Mouse (Mus musculus) small intestine, adult 2 months (tissue): Measurements from ENCODE around the gene Ypel2.

Source experiments
- CTCF ChIP-seq: fragments of 200-500 bp; IDR thresholded peaks from 2 replicates; pipeline ENCODE4 v1.5.1; 2012; ENCODE audit warnings: low read depth, mild to moderate bottlenecking, control low read depth, inconsistent platforms, low read length, moderate library complexity, mixed read lengths; ENCODE audit not compliant: insufficient replicate concordance, insufficient read length; ENCODE audit errors: extremely low read depth
- POLR2A ChIP-seq: fragments of 200-500 bp; IDR thresholded peaks from 2 replicates; pipeline ENCODE4 v1.6.1; 2012; ENCODE audit warnings: low read depth, mild to moderate bottlenecking, control low read depth, inconsistent platforms, low read length, moderate library complexity

DNA sequence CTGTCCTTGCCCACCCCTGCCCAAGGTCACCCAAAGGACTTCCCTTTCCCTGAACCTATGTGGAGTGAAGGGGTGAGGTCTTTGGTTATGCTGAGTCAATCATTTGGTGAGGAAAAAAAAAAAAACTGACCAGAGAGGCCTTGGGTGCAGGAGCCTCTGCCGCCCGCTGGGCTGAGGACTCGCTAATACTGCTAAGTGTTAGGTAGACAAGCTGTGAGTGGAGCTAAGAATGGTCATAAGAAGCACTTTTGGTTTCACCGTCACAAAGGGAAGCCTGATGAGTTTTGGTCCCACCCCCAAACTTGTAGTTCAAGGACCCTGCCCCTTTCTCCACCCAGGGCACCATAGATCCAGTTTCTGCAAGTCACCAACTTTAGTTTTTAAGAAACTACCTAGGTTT is 55.4 kb downstream of the Ypel2 start:
- no peak for TF ChIP-seq POLR2A
- no peak for TF ChIP-seq CTCF
